Mouse (Mus musculus): ENCODE results near the gene Pecam1.

GRCm38 (mm10) chr11:106744949-106745348 is 5.5 kb downstream of the Pecam1 start:
- TF ChIP-seq CTCF (IDR thresholded peaks at IDR 0.05; ENCODE audit: borderline replicate concordance, control insufficient read depth, extremely low read depth, insufficient read depth, low read length, poor library complexity): no peak
- no peak for TF ChIP-seq POLR2A (IDR thresholded peaks at IDR 0.05; ENCODE audit: control insufficient read depth, extremely low read depth, insufficient read depth, low read length, poor library complexity)

Data from thymus, adult 2 months (tissue).